Comparison of ENCODE assay signal across 8 mouse cellular contexts in genomic region chr14:79397321-79398122, GRCm38 (mm10). TPM values are rescaled to one million over a fixed set of nuclear protein-coding genes. Genes with fewer than 3 reads are reported as not detected.
DNase-seq lines count a peak whose midpoint lies in the region; ATAC-seq and TF ChIP-seq lines count a peak whose summit lies in the region.

Gene Mtrf1 (plus strand): TSS chr14:79397772.

- 19% methylated on average over 23 of the region's 23 CpGs for WGBS in hindbrain, postnatal 0 days

- H3K4me2 ChIP-seq in hindbrain, postnatal 0 days (ENCODE audit: low read depth, low read length) = peak within 1 kb of the TSS; percentile 55

- peak; percentile 12; the same call in 1 of the 2 replicates for TF ChIP-seq CTCF in hindbrain, postnatal 0 days (IDR thresholded peaks at IDR 0.05; ENCODE audit: low read depth)

- H3K4me1 ChIP-seq in hindbrain, postnatal 0 days (ENCODE audit: insufficient read depth, low read length) = no peaks in the 10 kb centered on the region

- no peaks in the 10 kb centered on the region for H3K9me3 ChIP-seq in hindbrain, postnatal 0 days (ENCODE audit: low read length)

- peak; percentile 97 for ATAC-seq in hindbrain, postnatal 0 days

- peak; percentile 81 for DNase-seq in R1 (ENCODE audit: low read depth, low spot score)
- DNase-seq in cerebellum, postnatal 25 days = peak; percentile 74
- peak; percentile 73 to 80 for DNase-seq in frontal cortex, postnatal 36 days (ENCODE audit: low spot score in 2 of 2)
- peak; percentile 88 for DNase-seq in hindbrain, postnatal 0 days (ENCODE audit: low spot score)
- peak; percentile 66 to 71 for DNase-seq in left cerebral cortex, adult 18-20 months (ENCODE audit: low spot score in 2 of 2)
- peak; percentile 53 to 72 for DNase-seq in lung, postnatal 4 days
- peak; percentile 89 for DNase-seq in retina, postnatal 1 day
- DNase-seq in thymus, postnatal 4 days = peak; percentile 67

- peak within 1 kb of the TSS; percentile 49 for H3K9ac ChIP-seq in hindbrain, postnatal 0 days (replicated peaks; ENCODE audit: low read length)

- peak within 1 kb of the TSS; percentile 82 for H3K27ac ChIP-seq in hindbrain, postnatal 0 days

- H3K36me3 ChIP-seq in hindbrain, postnatal 0 days (ENCODE audit: insufficient read depth, low read length) = peaks cover 5% of the 10 kb centered on the region; the same call in 1 of the 2 replicates

- peak within 1 kb of the TSS; percentile 56 for H3K4me3 ChIP-seq in hindbrain, postnatal 0 days (ENCODE audit: low read length)

- no peaks in the 10 kb centered on the region for H3K27me3 ChIP-seq in hindbrain, postnatal 0 days (ENCODE audit: insufficient read depth, low read length)

RNA-seq across cellular contexts. Expression of gene Mtrf1, which starts in this region (rescaled TPM):
- total RNA-seq in hindbrain, postnatal 0 days (2014; rRNA removed) = 4.1 and 6.6 TPM in 2 replicates
- polyA plus RNA-seq in hindbrain, postnatal 0 days (2015; fragmentation: Nextera tagmentation; extraction: Ambion mirVana) = 9.5 and 12.1 TPM in 2 replicates
- total RNA-seq in left cerebral cortex, adult 18-20 months (2021) = 1 to 10 TPM; 5.9 to 6.4 TPM

Comparison
In these comparisons a context has a peak if more than half of its experiments do, and no peak if none do; other contexts are left out.
1. Peak in every context shown above with its lines: DNase-seq, ATAC-seq, H3K4me3 ChIP-seq and H3K27ac ChIP-seq.